Mouse (Mus musculus): ENCODE measurements around the gene Caly. TPM values are rescaled to one million over a fixed set of nuclear protein-coding genes. Genes with fewer than 3 reads are reported as not detected.

The Caly gene
- polyA plus RNA-seq, 1 experiment from 2014 or later: 117 TPM

DNA sequence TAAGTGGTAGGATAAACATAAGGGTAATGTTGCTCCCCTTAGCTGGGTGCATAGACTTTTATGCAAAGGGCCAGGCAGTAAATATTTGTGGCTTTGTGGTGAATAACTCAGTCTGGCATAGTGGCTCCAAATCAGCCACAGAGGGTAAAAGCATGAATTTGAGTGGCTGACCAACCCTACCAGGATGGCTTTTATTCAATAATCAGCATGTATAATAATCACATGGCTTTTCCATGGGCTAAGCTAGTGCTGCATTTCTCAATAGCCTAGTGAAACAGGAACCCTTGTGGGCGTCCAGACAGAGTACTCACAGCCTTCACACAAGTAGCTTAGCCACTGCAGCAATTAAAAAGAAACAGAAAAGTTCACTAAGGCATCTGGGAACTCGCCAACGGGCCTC lies 29.6 kb upstream of the Caly start:
- no peak for ATAC-seq (replicated peaks)

DNA sequence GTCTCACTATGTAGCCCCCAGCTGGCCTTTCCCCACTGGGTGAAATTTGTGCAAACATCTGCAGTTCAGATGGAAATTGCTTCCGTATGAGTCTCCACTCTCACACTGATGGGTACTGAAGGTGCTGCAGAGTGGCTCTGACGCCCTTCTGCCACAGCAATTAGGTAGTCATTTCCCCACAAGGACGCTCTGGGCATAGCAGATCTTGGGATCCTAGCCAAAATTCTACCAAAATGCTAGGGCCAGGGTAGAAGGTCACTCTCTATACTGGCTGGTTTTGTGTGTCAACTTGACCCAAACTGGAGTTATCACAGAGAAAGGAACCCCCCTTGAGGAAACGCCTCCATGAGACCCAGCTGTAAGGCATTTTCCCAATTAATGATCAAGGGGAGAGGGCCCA lies 21.7 kb upstream of the Caly start:
- 83% methylated on average over 4 of the region's 4 CpGs for WGBS

More for the DNA sequence above, 29.6 kb upstream of the Caly start:
- no peak overlapping the region for H3K27ac ChIP-seq (replicated peaks)
- no peak overlapping the region for H3K4me3 ChIP-seq
- no peaks in the 10 kb centered on the region for H3K27me3 ChIP-seq
- no peaks in the 10 kb centered on the region for H3K9me3 ChIP-seq
- H3K4me2 ChIP-seq (replicated peaks): no peak overlapping the region
- no peak overlapping the region for H3K9ac ChIP-seq (replicated peaks)
- 60% methylated on average over 3 of the region's 3 CpGs for WGBS
- peaks cover 46% of the 10 kb centered on the region for H3K36me3 ChIP-seq
- H3K4me1 ChIP-seq: peaks cover 9% of the 10 kb centered on the region

GRCm38 (mm10) chr7:140101993-140102860 lies 19.9 kb upstream of the Caly start, which contains the start of gene Fuom:
Fuom (minus strand) TSS chr7:140102441.
- H3K27ac ChIP-seq (replicated peaks): no peak within 1 kb of the TSS
- peaks cover 13% of the 10 kb centered on the region; the same call in 1 of the 2 replicates for H3K36me3 ChIP-seq
- H3K4me1 ChIP-seq: peaks cover 9% of the 10 kb centered on the region
- H3K4me3 ChIP-seq: peak within 1 kb of the TSS; percentile 38
- ATAC-seq (replicated peaks): peak; percentile 86
- no peaks in the 10 kb centered on the region for H3K27me3 ChIP-seq
- H3K9me3 ChIP-seq: no peaks in the 10 kb centered on the region
- H3K4me2 ChIP-seq (replicated peaks): peak within 1 kb of the TSS; percentile 67
- H3K9ac ChIP-seq (replicated peaks): peak within 1 kb of the TSS; percentile 47
- 2% methylated on average over 30 of the region's 30 CpGs for WGBS

More for the DNA sequence above, 21.7 kb upstream of the Caly start:
- Histone ChIP-seq H3K4me3 (no peak overlapping the region), H3K36me3 (peaks cover 24% of the 10 kb centered on the region), H3K27ac (replicated peaks) (no peak overlapping the region), H3K9ac (replicated peaks) (no peak overlapping the region), H3K27me3 (no peaks in the 10 kb centered on the region), H3K9me3 (no peaks in the 10 kb centered on the region), H3K4me2 (replicated peaks) (no peak overlapping the region), H3K4me1 (peaks cover 9% of the 10 kb centered on the region)
- ATAC-seq (replicated peaks): no peak

DNA sequence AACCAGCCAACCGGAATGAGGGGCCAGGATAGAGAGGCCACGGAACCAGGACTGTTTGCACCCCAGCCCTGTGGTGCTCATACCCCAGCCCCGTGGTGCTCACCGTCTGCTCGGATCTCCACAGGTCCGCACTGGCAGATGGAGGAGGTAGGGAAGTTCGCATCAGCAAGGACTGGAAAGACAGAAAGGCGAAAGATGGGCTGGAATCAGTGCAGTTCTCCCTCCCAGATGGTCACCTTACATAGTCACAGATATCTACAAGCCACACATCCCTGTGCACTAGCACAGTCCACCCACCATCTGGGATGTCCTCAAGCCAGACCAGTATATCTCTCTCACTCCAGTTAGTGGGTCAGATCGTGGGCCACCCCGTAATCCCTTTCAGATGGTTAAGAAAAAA lies 19.1 kb upstream of the Caly start:
- ATAC-seq (replicated peaks): no peak
- H3K27ac ChIP-seq (replicated peaks): no peak overlapping the region
- H3K36me3 ChIP-seq: peaks cover 9% of the 10 kb centered on the region; the same call in 1 of the 2 replicates
- peak overlapping the region; percentile 47 for H3K9ac ChIP-seq (replicated peaks)
- H3K27me3 ChIP-seq: no peaks in the 10 kb centered on the region
- peak overlapping the region; percentile 38 for H3K4me3 ChIP-seq
- 72% methylated on average over 10 of the region's 10 CpGs for WGBS
- peaks cover 9% of the 10 kb centered on the region for H3K4me1 ChIP-seq
- H3K9me3 ChIP-seq: no peaks in the 10 kb centered on the region
- H3K4me2 ChIP-seq (replicated peaks): peak overlapping the region; percentile 67

- 76% methylated on average over 1 of the region's 1 CpGs for WGBS
- no peaks in the 10 kb centered on the region for H3K9me3 ChIP-seq
- H3K4me3 ChIP-seq: no peak overlapping the region
- H3K4me1 ChIP-seq: peaks cover 9% of the 10 kb centered on the region
- H3K9ac ChIP-seq (replicated peaks): no peak overlapping the region
- H3K27me3 ChIP-seq: no peaks in the 10 kb centered on the region
- H3K36me3 ChIP-seq: no peaks in the 10 kb centered on the region
- ATAC-seq (replicated peaks): no peak
- H3K27ac ChIP-seq (replicated peaks): no peak overlapping the region
- H3K4me2 ChIP-seq (replicated peaks): no peak overlapping the region
These were observed 16.1 kb upstream of the Caly start for GRCm38 (mm10) chr7:140098466-140098865.

DNA sequence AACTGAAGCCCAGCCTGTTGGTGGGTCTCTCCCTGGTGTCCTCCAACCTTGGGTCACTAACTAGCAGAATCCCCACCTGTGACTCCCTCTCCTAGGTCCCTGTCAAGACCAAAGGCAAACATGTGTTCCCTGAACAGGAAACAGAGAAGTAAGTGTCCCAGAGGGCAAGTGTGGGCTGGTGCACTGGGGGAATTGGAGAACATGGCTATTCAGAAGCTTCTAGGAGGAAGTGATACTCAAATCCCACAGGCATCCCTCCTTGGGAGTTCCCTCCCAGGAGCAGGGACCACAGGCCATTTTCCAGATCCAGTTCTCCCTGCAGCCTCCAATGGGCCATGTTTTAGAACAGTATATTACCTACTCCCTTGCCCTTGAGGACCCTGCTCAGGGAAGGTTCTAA lies 13.7 kb upstream of the Caly start:
- H3K4me1 ChIP-seq: no peaks in the 10 kb centered on the region
- ATAC-seq (replicated peaks): no peak
- H3K4me3 ChIP-seq: no peak overlapping the region
- no peaks in the 10 kb centered on the region for H3K9me3 ChIP-seq
- H3K9ac ChIP-seq (replicated peaks): no peak overlapping the region
- H3K4me2 ChIP-seq (replicated peaks): no peak overlapping the region
- no peaks in the 10 kb centered on the region for H3K27me3 ChIP-seq
- no peaks in the 10 kb centered on the region for H3K36me3 ChIP-seq
- H3K27ac ChIP-seq (replicated peaks): no peak overlapping the region

GRCm38 (mm10) chr7:140095556-140095955 lies 13.2 kb upstream of the Caly start:
- Histone ChIP-seq H3K36me3 (no peaks in the 10 kb centered on the region), H3K27me3 (no peaks in the 10 kb centered on the region), H3K4me2 (replicated peaks) (no peak overlapping the region), H3K4me1 (no peaks in the 10 kb centered on the region), H3K4me3 (no peak overlapping the region), H3K9me3 (no peaks in the 10 kb centered on the region), H3K27ac (replicated peaks) (no peak overlapping the region), H3K9ac (replicated peaks) (no peak overlapping the region)
- no peak for ATAC-seq (replicated peaks)
- 36% methylated on average over 1 of the region's 1 CpGs for WGBS

GRCm38 (mm10) chr7:140094954-140095353 lies 12.6 kb upstream of the Caly start:
- H3K4me1 ChIP-seq: no peaks in the 10 kb centered on the region
- 72% methylated on average over 5 of the region's 5 CpGs for WGBS
- ATAC-seq (replicated peaks): no peak
- H3K27ac ChIP-seq (replicated peaks): no peak overlapping the region
- no peak overlapping the region for H3K4me2 ChIP-seq (replicated peaks)
- no peak overlapping the region for H3K4me3 ChIP-seq
- no peaks in the 10 kb centered on the region for H3K9me3 ChIP-seq
- H3K9ac ChIP-seq (replicated peaks): no peak overlapping the region
- H3K27me3 ChIP-seq: no peaks in the 10 kb centered on the region
- no peaks in the 10 kb centered on the region for H3K36me3 ChIP-seq

DNA sequence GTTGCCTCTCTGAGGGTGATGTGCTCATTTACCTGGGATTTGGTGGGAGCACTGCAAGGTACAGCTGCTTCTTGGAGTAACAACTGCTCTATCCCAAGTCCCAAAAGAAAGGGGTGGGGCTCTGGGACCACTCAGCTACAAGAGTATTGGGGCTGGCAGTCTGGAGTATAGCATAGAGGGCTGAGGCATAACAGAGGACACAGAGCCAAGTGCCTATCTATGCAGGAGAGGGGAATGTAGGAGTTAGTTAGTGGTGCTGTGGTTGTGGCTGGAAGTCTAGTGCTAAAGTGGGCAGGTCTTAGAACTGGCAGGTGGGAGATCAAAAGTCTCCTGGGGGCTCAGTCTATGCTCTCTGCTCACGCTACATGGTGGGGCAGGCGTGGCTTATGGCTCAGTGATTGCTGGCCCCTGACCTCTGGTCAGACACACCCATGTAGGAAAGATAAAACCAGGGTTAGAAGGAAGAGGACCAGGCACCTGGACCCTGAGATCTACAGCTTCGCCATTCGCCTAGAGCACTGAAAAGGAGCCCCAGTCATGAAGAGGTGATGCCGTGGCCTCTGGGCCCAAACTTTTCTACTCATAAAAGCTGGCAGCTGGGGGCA lies 10.7 kb upstream of the Caly start, which contains the start of gene Prap1:
Prap1 (plus strand) TSS at position 472 of the 605 bp plus-strand sequence.
- ATAC-seq (replicated peaks): no peak
- 66% methylated on average over 5 of the region's 5 CpGs for WGBS
- Histone ChIP-seq H3K9ac (replicated peaks) (no peak within 1 kb of the TSS), H3K4me2 (replicated peaks) (no peak within 1 kb of the TSS), H3K36me3 (no peaks in the 10 kb centered on the region), H3K27me3 (no peaks in the 10 kb centered on the region), H3K27ac (replicated peaks) (no peak within 1 kb of the TSS), H3K9me3 (no peaks in the 10 kb centered on the region), H3K4me3 (no peak within 1 kb of the TSS), H3K4me1 (no peaks in the 10 kb centered on the region)

DNA sequence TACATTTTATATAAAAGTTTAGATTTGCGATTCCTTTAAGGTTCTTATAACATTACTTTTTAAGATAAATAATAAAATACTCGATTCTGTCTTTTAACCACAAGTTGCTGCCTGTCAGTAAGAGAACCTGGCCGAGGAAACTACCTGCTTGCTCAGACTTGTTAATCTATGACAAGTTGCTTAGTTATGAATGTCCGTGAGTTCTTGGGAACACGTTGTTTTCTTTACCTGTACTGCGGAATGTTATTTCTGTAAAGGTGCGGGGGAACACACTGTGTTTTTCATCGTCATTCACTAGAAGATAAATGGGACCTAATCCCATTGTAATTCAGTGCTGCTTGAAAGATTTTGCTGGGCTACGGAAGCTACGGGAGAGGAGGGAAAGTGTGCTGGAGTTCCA lies 8.3 kb upstream of the Caly start:
- Histone ChIP-seq H3K4me1 (no peaks in the 10 kb centered on the region), H3K9ac (replicated peaks) (no peak overlapping the region), H3K36me3 (no peaks in the 10 kb centered on the region), H3K4me2 (replicated peaks) (no peak overlapping the region), H3K9me3 (no peaks in the 10 kb centered on the region), H3K27me3 (no peaks in the 10 kb centered on the region), H3K27ac (replicated peaks) (no peak overlapping the region), H3K4me3 (no peak overlapping the region)
- ATAC-seq (replicated peaks): no peak
- 72% methylated on average over 10 of the region's 10 CpGs for WGBS

DNA sequence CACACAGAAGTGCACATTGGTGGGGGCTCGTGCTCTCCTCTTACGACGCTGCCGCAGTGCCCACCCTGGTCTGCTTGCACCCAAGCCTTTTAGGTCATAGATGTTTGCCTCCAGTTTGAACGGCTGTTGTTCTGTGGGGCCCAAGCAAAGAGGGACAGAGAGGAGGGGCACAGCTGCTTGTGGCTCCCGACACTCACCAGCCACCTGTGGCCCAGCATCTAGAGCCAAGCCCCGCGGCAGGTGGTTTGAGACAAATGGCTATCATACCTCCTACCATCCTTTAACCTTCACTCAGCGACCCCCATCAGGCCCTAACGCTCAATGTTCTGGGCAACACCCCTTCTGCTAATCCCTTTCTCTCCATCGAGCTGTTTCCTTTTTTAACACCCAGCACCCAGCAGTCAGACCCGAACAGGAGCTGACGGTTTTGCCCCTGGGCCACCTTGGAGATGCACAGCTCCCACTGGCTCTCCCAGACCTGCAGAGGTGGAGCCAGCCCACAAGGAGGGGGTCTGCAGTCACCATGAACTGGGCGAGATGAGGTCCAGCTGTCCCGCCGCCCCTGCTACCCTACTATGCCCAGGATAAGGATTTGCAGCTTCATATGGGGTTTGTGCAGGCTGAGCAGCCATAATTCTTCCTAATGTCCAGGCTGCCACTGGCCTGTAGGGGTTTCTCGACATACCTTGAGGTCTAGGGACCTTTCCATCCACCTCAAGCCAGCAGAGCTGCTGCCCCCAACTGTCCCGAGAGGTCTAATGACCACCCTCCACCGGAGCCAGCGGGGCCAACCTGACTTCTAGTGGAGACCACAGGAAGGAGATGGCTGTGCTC lies 723 bp downstream of the Caly start:
- Histone ChIP-seq H3K4me3 (peak overlapping the region; percentile 44), H3K9me3 (no peaks in the 10 kb centered on the region), H3K27me3 (no peaks in the 10 kb centered on the region), H3K27ac (replicated peaks) (peak overlapping the region; percentile 88), H3K4me2 (replicated peaks) (peak overlapping the region; percentile 60), H3K9ac (replicated peaks) (peak overlapping the region; percentile 66), H3K36me3 (no peaks in the 10 kb centered on the region), H3K4me1 (peaks cover 35% of the 10 kb centered on the region)
- peak; percentile 20 for ATAC-seq (replicated peaks)
- 15% methylated on average over 20 of the region's 20 CpGs for WGBS
